10 mouse cellular contexts compared by ENCODE assay signal in the genomic region with DNA sequence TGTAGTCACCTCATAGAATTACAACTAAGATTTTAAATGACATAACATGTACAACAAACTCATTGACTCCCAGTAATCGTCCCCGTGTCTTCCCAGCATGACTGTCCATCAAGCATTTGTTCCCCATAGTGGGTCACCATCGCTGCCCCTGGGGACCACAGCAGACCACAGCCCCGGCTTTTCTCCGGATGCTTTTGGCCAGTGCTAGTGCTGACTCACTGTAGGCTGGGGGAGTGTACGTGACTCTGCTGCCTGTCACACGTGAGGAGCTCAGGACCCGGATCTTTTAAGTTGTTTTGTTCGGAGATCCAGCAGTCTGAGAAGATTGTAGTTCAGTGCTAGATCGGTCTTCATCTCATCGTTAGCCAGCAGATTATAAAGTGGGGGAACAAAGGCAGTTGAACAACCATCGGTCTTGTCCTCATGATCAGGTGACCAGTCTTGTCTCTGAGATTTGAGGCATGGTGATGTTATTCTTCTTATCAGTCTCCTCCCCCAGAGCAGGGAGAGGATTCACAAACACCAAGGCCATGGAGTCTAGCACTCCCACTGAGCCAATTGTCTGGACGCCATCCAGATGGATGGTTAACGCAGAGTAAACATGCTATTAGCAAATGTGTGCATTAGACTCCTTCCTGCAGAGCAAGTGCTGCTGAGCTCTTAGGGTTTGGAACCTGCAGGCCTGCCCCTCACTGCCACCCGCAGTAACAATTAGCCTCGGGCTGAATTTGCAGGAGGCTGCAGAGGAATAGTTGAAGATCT.
DNase-seq lines count a peak whose midpoint lies in the region; ATAC-seq lines count a peak whose summit lies in the region.
"Had no signal": no experiment of that assay in that cellular context is flagged by ENCODE, and none has a peak within 500 bp of the region (broad histone marks: within the 10 kb centered on the region; RNA-seq: fewer than 3 reads in every experiment).

No protein-coding gene starts in this region.

- H3K27ac ChIP-seq in hindbrain, embryonic 15.5 days (replicated peaks) = 0 out of 2 replicates have a peak overlapping the region, but pooled peaks have one; percentile 8
- no peak overlapping the region for H3K27ac ChIP-seq in hindbrain, embryonic 10.5 days
- H3K27ac ChIP-seq in forebrain, embryonic 15.5 days (replicated peaks) = no peak overlapping the region

- no peak overlapping the region for H3K9ac ChIP-seq in hindbrain, embryonic 15.5 days
- no peak overlapping the region for H3K9ac ChIP-seq in forebrain, embryonic 15.5 days (replicated peaks)

- no peak overlapping the region for H3K4me2 ChIP-seq in hindbrain, embryonic 15.5 days
- no peak overlapping the region for H3K4me2 ChIP-seq in forebrain, embryonic 15.5 days (replicated peaks)

- H3K27me3 ChIP-seq in hindbrain, embryonic 15.5 days = no peaks in the 10 kb centered on the region
- H3K27me3 ChIP-seq in hindbrain, embryonic 10.5 days (ENCODE audit: insufficient read depth, poor library complexity, severe bottlenecking) = no peaks in the 10 kb centered on the region
- H3K27me3 ChIP-seq in forebrain, embryonic 15.5 days = no peaks in the 10 kb centered on the region

- H3K36me3 ChIP-seq in hindbrain, embryonic 15.5 days = no peaks in the 10 kb centered on the region
- H3K36me3 ChIP-seq in hindbrain, embryonic 10.5 days = no peaks in the 10 kb centered on the region
- H3K36me3 ChIP-seq in forebrain, embryonic 15.5 days = no peaks in the 10 kb centered on the region
- H3K36me3 ChIP-seq: G1E had no signal

- no peak overlapping the region for H3K4me3 ChIP-seq in hindbrain, embryonic 15.5 days
- H3K4me3 ChIP-seq in hindbrain, embryonic 10.5 days = no peak overlapping the region
- no peak overlapping the region for H3K4me3 ChIP-seq in forebrain, embryonic 15.5 days

- peak; percentile 45; the same call in 1 of the 2 replicates for ATAC-seq in hindbrain, embryonic 15.5 days (ENCODE audit: low FRiP score, low read depth)
- peak; percentile 75 for ATAC-seq in forebrain, embryonic 15.5 days (replicated peaks)

- DNase-seq in hindbrain, embryonic 10.5 days (ENCODE audit: low spot score) = no peak
- peak; percentile 46 for DNase-seq in ovary, adult 18-20 months (ENCODE audit: low spot score)
- DNase-seq in ovary, postnatal 14 days (ENCODE audit: low spot score) = no peak
- DNase-seq in testis, postnatal 14 days (ENCODE audit: low spot score) = peak; percentile 41
- no peak for DNase-seq in thymus, postnatal 14 days
- DNase-seq in layer of hippocampus, adult 18-20 months (ENCODE audit: low spot score in 2 of 2) = no peak
- DNase-seq: cerebellum, adult 8-10 months had no signal

- H3K9me3 ChIP-seq in hindbrain, embryonic 15.5 days = no peaks in the 10 kb centered on the region
- H3K9me3 ChIP-seq in hindbrain, embryonic 10.5 days = peaks cover 22% of the 10 kb centered on the region
- H3K9me3 ChIP-seq in forebrain, embryonic 15.5 days = no peaks in the 10 kb centered on the region

- WGBS in hindbrain, embryonic 15.5 days = 62% methylated on average over 16 of the region's 16 CpGs
- 74% methylated on average over 16 of the region's 16 CpGs for WGBS in hindbrain, embryonic 10.5 days
- WGBS in forebrain, embryonic 15.5 days = 56% methylated on average over 16 of the region's 16 CpGs

- H3K4me1 ChIP-seq in hindbrain, embryonic 15.5 days (replicated peaks) = no peaks in the 10 kb centered on the region
- no peaks in the 10 kb centered on the region for H3K4me1 ChIP-seq in hindbrain, embryonic 10.5 days (replicated peaks)
- peaks cover 9% of the 10 kb centered on the region for H3K4me1 ChIP-seq in forebrain, embryonic 15.5 days

Comparison
In these comparisons a context has a peak if more than half of its experiments do, and no peak if none do; other contexts are left out.
1. DNase-seq: peak in ovary, adult 18-20 months (single experiment) and testis, postnatal 14 days (single experiment); none in hindbrain, embryonic 10.5 days (single experiment), ovary, postnatal 14 days (single experiment), thymus, postnatal 14 days (single experiment) and layer of hippocampus, adult 18-20 months (0 of 2).